22 mouse cellular contexts compared by ENCODE assay signal in genomic region chr1:105770685-105771084, GRCm38 (mm10). TPM values are rescaled to one million over a fixed set of nuclear protein-coding genes. Genes with fewer than 3 reads are reported as not detected.
"Had no signal": no experiment of that assay in that cellular context is flagged by ENCODE, and none has a peak within 500 bp of the region (broad histone marks: within the 10 kb centered on the region; RNA-seq: fewer than 3 reads in every experiment).

No protein-coding gene starts in this region.

- H3K27ac ChIP-seq: heart, embryonic 10.5 days; hindbrain, embryonic 14.5 days; intestine, embryonic 15.5 days; layer of hippocampus, adult 2 months; left cerebral cortex, adult 2 months; limb, embryonic 10.5 days; limb, embryonic 12.5 days had no signal

- H3K4me2 ChIP-seq: heart, embryonic 12.5 days; hindbrain, embryonic 14.5 days; intestine, embryonic 15.5 days; limb, embryonic 12.5 days; liver, embryonic 11.5 days had no signal

- H3K36me3 ChIP-seq: heart, embryonic 10.5 days; heart, embryonic 12.5 days; intestine, embryonic 15.5 days; limb, embryonic 10.5 days; limb, embryonic 12.5 days had no signal

- H3K9ac ChIP-seq: heart, embryonic 12.5 days; hindbrain, embryonic 14.5 days; intestine, embryonic 15.5 days; limb, embryonic 12.5 days had no signal

- H3K9me3 ChIP-seq: heart, embryonic 10.5 days; heart, embryonic 12.5 days; intestine, embryonic 15.5 days; limb, embryonic 10.5 days; limb, embryonic 12.5 days had no signal

- H3K4me1 ChIP-seq: heart, embryonic 10.5 days; heart, embryonic 12.5 days; intestine, embryonic 15.5 days; limb, embryonic 10.5 days; limb, embryonic 12.5 days had no signal

- ATAC-seq: hindbrain, embryonic 16.5 days; inflammation-experienced regulatory T-cells, adult 6 months had no signal

- DNase-seq: gastrocnemius, postnatal 14 days; gastrocnemius, postnatal 36 days; heart, adult 18-20 months; heart, postnatal 10 days; heart, postnatal 36 days; kidney, adult 18-20 months; kidney, adult 8-10 months; kidney, postnatal 10 days; kidney, postnatal 25 days; kidney, postnatal 4 days; liver had no signal

- H3K27me3 ChIP-seq: heart, embryonic 12.5 days; intestine, embryonic 15.5 days; limb, embryonic 12.5 days had no signal

- H3K4me3 ChIP-seq: heart, embryonic 10.5 days; heart, embryonic 12.5 days; intestine, embryonic 15.5 days; layer of hippocampus, adult 2 months; left cerebral cortex, adult 2 months; limb, embryonic 10.5 days; limb, embryonic 12.5 days had no signal

RNA-seq across cellular contexts. Expression of gene Tnfrsf11a, which starts 9.8 kb away (rescaled TPM):
- polyA plus RNA-seq: inflammation-experienced regulatory T-cells, adult 6 months had no signal
